Mouse (Mus musculus): ENCODE results near the gene Atp13a2. TPM values are rescaled to one million over a fixed set of nuclear protein-coding genes. Genes with fewer than 3 reads are reported as not detected.

Gene Atp13a2
- polyA plus RNA-seq, 1 experiment from 2014 or later = 42.7 TPM

DNA sequence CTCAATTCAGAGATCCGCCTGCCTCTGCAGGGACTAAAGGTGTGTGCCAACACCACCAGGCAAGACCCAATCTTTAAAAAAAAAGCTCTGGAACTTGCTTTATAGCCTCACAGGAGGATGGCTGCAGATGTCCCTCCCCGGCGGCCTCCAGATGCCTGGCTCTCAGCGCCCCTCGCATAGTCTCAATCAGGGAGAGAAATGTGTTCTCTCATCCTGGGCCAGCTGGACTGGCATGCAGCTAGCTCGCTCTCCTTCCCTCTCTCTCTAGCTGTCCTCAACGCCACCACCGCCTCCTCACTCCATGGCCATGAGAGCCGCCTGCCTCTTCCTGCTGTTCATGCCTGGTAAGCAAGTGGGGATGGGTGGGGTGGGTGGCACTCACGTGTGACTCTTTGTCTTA lies 25.9 kb downstream of the Atp13a2 start:
- Histone ChIP-seq H3K27me3 (replicated peaks; ENCODE audit: control insufficient read depth, insufficient read depth, low read length) (peaks cover 16% of the 10 kb centered on the region), H3K4me2 (no peak overlapping the region), H3K36me3 (ENCODE audit: control insufficient read depth, insufficient read depth, low read length) (peaks cover 2% of the 10 kb centered on the region; the same call in 1 of the 2 replicates), H3K4me1 (replicated peaks; ENCODE audit: control insufficient read depth, insufficient read depth, low read length) (peaks cover 16% of the 10 kb centered on the region), H3K27ac (ENCODE audit: low read depth, low read length) (no peak overlapping the region), H3K4me3 (ENCODE audit: low read depth, low read length) (no peak overlapping the region), H3K9ac (ENCODE audit: low read depth, low read length) (no peak overlapping the region), H3K9me3 (ENCODE audit: control insufficient read depth, low read length) (no peaks in the 10 kb centered on the region)
- 78% methylated on average over 10 of the region's 10 CpGs for WGBS
- no peak for ATAC-seq (replicated peaks; ENCODE audit: low FRiP score)
- DNase-seq (ENCODE audit: low spot score) = no peak

DNA sequence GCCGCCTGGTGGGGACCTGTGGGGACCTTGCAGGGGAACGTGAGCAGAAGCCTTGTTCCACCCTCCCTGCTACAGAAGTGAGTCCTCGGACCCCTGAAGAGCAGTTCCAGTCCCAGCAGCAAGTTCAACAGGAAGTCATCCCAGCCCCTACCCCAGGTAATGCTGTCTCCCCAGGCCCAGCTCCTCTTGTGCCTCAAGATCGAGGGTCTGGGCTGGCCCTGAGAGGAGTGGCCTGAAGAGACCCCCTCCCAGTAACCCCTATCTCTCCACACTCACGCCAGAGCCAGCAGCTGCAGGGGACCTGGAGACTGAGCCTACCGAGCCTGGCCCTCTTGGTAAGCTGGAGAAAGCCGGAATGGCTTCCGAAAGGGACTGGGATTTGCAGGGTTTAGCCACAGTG lies 27.4 kb downstream of the Atp13a2 start:
- 64% methylated on average over 8 of the region's 8 CpGs for WGBS
- no peak overlapping the region for H3K4me3 ChIP-seq (ENCODE audit: low read depth, low read length)
- peaks cover 2% of the 10 kb centered on the region; the same call in 1 of the 2 replicates for H3K36me3 ChIP-seq (ENCODE audit: control insufficient read depth, insufficient read depth, low read length)
- peaks cover 16% of the 10 kb centered on the region for H3K27me3 ChIP-seq (replicated peaks; ENCODE audit: control insufficient read depth, insufficient read depth, low read length)
- H3K4me2 ChIP-seq = no peak overlapping the region
- H3K9me3 ChIP-seq (ENCODE audit: control insufficient read depth, low read length) = no peaks in the 10 kb centered on the region
- DNase-seq (ENCODE audit: low spot score) = no peak
- ATAC-seq (replicated peaks; ENCODE audit: low FRiP score) = no peak
- H3K4me1 ChIP-seq (replicated peaks; ENCODE audit: control insufficient read depth, insufficient read depth, low read length) = peaks cover 7% of the 10 kb centered on the region
- no peak overlapping the region for H3K9ac ChIP-seq (ENCODE audit: low read depth, low read length)
- H3K27ac ChIP-seq (ENCODE audit: low read depth, low read length) = no peak overlapping the region

DNA sequence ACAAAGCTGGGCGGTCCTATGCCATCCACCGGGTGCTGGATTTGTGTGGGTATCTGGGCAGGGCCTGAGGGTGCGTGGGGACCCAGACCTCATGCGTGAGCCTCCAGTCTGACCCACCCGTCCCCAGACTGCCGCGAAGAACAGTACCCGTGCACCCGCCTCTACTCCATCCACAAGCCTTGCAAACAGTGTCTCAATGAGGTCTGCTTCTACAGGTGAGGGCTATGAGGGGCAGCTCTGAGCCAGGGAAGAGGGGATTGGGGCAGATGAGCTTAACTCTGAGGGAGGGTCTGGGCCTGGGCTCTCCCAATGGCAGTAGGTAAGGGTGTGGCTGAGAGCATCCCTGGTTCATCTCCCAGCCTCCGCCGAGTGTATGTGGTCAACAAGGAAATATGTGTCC lies 28.2 kb downstream of the Atp13a2 start:
- Histone ChIP-seq H3K9ac (ENCODE audit: low read depth, low read length) (no peak overlapping the region), H3K27me3 (replicated peaks; ENCODE audit: control insufficient read depth, insufficient read depth, low read length) (peaks cover 15% of the 10 kb centered on the region), H3K4me3 (ENCODE audit: low read depth, low read length) (no peak overlapping the region), H3K9me3 (ENCODE audit: control insufficient read depth, low read length) (no peaks in the 10 kb centered on the region), H3K36me3 (ENCODE audit: control insufficient read depth, insufficient read depth, low read length) (peaks cover 2% of the 10 kb centered on the region; the same call in 1 of the 2 replicates), H3K4me2 (no peak overlapping the region), H3K4me1 (replicated peaks; ENCODE audit: control insufficient read depth, insufficient read depth, low read length) (peaks cover 7% of the 10 kb centered on the region), H3K27ac (ENCODE audit: low read depth, low read length) (no peak overlapping the region)
- ATAC-seq (replicated peaks; ENCODE audit: low FRiP score) (no peak), DNase-seq (ENCODE audit: low spot score) (no peak)
- 87% methylated on average over 11 of the region's 11 CpGs for WGBS

DNA sequence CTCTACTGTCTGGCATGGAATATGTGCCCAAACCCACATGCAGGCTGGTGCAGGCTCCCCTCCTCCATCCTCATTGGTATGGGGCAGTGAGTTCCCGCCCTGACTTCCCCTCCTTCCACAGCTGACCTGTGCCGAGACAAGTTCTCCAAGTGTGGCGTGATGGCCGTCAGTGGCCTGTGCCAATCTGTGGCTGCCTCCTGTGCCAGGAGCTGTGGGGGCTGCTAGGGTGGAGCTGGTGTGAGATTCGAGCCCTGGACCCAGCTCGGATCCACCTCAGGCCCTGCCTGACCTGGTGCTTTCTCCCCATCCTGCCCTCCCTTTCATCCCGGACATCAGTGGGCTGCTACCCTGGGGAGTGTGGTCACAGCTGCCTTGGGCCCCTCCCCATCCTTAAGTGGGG lies 28.7 kb downstream of the Atp13a2 start:
- WGBS = 66% methylated on average over 7 of the region's 7 CpGs
- Histone ChIP-seq H3K4me3 (ENCODE audit: low read depth, low read length) (no peak overlapping the region), H3K4me1 (replicated peaks; ENCODE audit: control insufficient read depth, insufficient read depth, low read length) (0 out of 2 replicates have a peak, but pooled peaks cover 3% of the 10 kb centered on the region), H3K27me3 (replicated peaks; ENCODE audit: control insufficient read depth, insufficient read depth, low read length) (peaks cover 11% of the 10 kb centered on the region), H3K4me2 (no peak overlapping the region), H3K9me3 (ENCODE audit: control insufficient read depth, low read length) (no peaks in the 10 kb centered on the region), H3K9ac (ENCODE audit: low read depth, low read length) (no peak overlapping the region), H3K27ac (ENCODE audit: low read depth, low read length) (no peak overlapping the region), H3K36me3 (ENCODE audit: control insufficient read depth, insufficient read depth, low read length) (peaks cover 2% of the 10 kb centered on the region; the same call in 1 of the 2 replicates)
- ATAC-seq (replicated peaks; ENCODE audit: low FRiP score) (no peak), DNase-seq (ENCODE audit: low spot score) (no peak)

DNA sequence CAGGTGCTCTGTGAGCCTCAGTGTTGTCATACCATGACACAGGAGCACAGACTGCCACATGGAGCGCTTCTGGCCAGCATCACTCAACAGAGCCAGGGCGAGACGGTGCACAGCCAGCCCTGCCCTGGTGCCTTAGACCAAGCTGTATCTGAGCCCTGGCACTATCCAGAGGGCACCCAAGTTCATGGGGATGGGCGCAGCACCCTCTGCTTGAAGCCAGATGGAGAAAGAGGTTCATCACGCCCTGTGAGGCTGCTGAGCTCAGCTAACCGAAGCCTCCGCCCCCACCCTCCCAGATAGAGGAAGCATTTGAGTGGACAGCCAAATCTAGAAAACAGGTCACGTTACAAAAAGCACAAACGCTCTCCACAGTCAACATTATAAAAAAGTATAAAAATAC lies 29.6 kb downstream of the Atp13a2 start:
- DNase-seq (ENCODE audit: low spot score) = no peak
- no peak for ATAC-seq (replicated peaks; ENCODE audit: low FRiP score)
- Histone ChIP-seq H3K4me3 (ENCODE audit: low read depth, low read length) (no peak overlapping the region), H3K4me2 (no peak overlapping the region), H3K27me3 (replicated peaks; ENCODE audit: control insufficient read depth, insufficient read depth, low read length) (peaks cover 5% of the 10 kb centered on the region), H3K4me1 (replicated peaks; ENCODE audit: control insufficient read depth, insufficient read depth, low read length) (peaks cover 5% of the 10 kb centered on the region), H3K9ac (ENCODE audit: low read depth, low read length) (no peak overlapping the region), H3K9me3 (ENCODE audit: control insufficient read depth, low read length) (no peaks in the 10 kb centered on the region), H3K27ac (ENCODE audit: low read depth, low read length) (no peak overlapping the region), H3K36me3 (ENCODE audit: control insufficient read depth, insufficient read depth, low read length) (peaks cover 2% of the 10 kb centered on the region; the same call in 1 of the 2 replicates)
- 75% methylated on average over 9 of the region's 9 CpGs for WGBS

DNA sequence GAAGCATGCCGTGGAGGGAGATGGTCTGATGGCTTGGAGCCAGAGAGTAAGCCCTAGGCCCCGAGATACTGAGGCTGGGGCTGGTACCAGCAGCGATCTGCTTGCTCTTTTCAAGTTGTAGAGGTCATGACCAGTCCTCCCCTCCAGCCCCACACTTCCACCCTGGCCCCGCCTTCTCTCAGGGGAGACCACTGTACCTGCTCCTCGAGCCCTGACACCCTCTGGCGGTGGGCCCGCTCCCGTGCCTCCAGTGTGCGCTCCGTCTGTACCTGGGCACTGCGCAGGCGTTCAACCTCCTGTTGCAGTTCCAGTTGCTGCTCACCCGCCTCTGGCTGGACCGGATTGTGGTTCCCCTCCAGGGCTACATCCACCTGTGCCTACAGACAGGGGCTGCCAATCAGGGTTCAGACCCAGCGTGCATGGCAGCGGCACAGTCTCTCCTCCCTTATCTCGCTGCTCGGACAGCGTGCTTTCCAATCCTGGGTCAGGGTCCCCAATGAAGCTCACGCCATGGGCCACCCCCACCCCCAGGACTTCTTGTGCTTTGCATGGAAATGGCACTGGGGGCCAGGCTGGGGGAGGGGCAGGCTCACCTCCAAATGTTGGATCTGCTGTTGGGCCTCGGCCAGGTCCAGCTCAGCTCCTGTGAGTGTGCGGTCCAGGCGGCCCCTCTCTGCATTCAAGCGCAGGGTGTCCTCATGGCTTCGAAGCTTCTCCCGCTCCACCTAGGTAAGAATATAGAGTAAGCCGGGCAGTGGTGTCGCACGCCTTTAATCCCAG lies 31.2 kb downstream of the Atp13a2 start:
- no peaks in the 10 kb centered on the region; the same call in 1 of the 2 replicates for H3K27me3 ChIP-seq (replicated peaks; ENCODE audit: control insufficient read depth, insufficient read depth, low read length)
- H3K9me3 ChIP-seq (ENCODE audit: control insufficient read depth, low read length) = no peaks in the 10 kb centered on the region
- no peak overlapping the region for H3K4me3 ChIP-seq (ENCODE audit: low read depth, low read length)
- ATAC-seq (replicated peaks; ENCODE audit: low FRiP score) = no peak
- H3K4me1 ChIP-seq (replicated peaks; ENCODE audit: control insufficient read depth, insufficient read depth, low read length) = peaks cover 6% of the 10 kb centered on the region
- H3K9ac ChIP-seq (ENCODE audit: low read depth, low read length) = no peak overlapping the region
- no peak overlapping the region for H3K4me2 ChIP-seq
- DNase-seq (ENCODE audit: low spot score) = no peak
- 81% methylated on average over 29 of the region's 29 CpGs for WGBS
- peaks cover 2% of the 10 kb centered on the region; the same call in 1 of the 2 replicates for H3K36me3 ChIP-seq (ENCODE audit: control insufficient read depth, insufficient read depth, low read length)
- no peak overlapping the region for H3K27ac ChIP-seq (ENCODE audit: low read depth, low read length)

DNA sequence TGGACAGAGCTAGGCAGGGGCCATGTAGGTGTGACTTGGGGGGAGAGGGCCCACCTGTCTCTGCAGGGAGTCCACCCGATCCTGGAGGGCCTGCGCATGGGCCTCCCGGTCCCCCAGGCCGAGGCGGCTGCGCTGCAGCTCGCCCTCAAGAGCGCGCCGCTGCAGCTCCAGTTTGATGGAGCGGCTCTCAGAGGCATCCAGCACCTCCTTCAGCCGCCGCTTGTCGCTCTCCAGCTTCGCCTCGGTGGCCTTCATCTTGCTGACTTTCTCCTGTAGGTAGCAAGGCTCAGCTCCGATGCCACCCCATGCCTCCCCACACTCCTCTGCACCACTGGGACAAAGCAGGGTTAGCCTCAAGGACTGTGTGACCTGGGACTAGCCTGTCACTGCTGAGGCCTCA lies 33.5 kb downstream of the Atp13a2 start:
- Histone ChIP-seq H3K4me2 (no peak overlapping the region), H3K36me3 (ENCODE audit: control insufficient read depth, insufficient read depth, low read length) (peaks cover 4% of the 10 kb centered on the region; the same call in 1 of the 2 replicates), H3K27ac (ENCODE audit: low read depth, low read length) (peak overlapping the region; percentile 74; the same call in 1 of the 2 replicates), H3K4me3 (ENCODE audit: low read depth, low read length) (no peak overlapping the region), H3K27me3 (replicated peaks; ENCODE audit: control insufficient read depth, insufficient read depth, low read length) (no peaks in the 10 kb centered on the region), H3K9ac (ENCODE audit: low read depth, low read length) (no peak overlapping the region), H3K9me3 (ENCODE audit: control insufficient read depth, low read length) (no peaks in the 10 kb centered on the region), H3K4me1 (replicated peaks; ENCODE audit: control insufficient read depth, insufficient read depth, low read length) (peaks cover 6% of the 10 kb centered on the region)
- whole genome bisulfite sequencing = 88% methylated on average over 17 of the region's 17 CpGs
- no peak for ATAC-seq (replicated peaks; ENCODE audit: low FRiP score)
- DNase-seq (ENCODE audit: low spot score) = no peak

DNA sequence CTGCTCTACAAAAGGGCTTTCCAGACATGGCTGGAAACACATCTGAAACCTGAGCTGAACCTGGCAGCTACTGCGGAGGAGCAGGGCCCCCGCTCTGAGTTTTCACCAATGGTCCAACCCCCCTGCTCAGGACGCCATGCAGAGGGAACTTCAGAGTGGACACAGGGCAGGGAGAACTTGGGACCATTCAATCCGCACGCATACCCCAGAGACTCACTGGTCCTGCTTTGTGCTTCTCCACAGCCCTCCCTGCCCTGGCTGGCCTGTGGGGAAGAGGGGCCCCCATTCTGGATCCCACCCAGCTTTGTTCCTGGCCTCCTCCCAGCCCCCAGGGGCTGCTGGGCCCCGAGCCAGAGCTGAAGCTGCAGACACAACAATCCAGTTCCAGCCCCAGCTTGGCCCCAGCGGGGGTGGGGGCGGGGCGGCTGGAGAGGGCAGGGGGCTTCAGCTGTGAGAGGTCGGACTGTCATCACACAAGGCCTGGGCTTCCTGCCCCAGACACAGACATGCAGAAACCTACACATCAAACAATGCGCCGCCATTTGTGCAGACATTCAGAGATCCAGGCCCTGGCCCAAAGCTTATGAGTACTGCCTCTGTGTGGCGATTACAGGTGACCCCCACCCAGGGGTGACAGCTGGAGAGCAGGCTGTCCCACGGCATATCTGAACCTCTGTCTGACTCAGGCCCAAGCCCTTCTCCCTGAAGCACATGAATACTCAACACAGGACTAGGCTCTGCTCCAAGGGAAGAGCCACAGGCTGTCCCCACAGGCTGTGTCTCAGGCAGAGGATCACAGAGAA lies 34.3 kb downstream of the Atp13a2 start:
- 64% methylated on average over 14 of the region's 14 CpGs for WGBS
- Histone ChIP-seq H3K4me2 (no peak overlapping the region), H3K9ac (ENCODE audit: low read depth, low read length) (no peak overlapping the region), H3K4me3 (ENCODE audit: low read depth, low read length) (no peak overlapping the region), H3K27me3 (replicated peaks; ENCODE audit: control insufficient read depth, insufficient read depth, low read length) (no peaks in the 10 kb centered on the region), H3K9me3 (ENCODE audit: control insufficient read depth, low read length) (no peaks in the 10 kb centered on the region), H3K36me3 (ENCODE audit: control insufficient read depth, insufficient read depth, low read length) (peaks cover 4% of the 10 kb centered on the region; the same call in 1 of the 2 replicates), H3K27ac (ENCODE audit: low read depth, low read length) (peak overlapping the region; percentile 74; the same call in 1 of the 2 replicates), H3K4me1 (replicated peaks; ENCODE audit: control insufficient read depth, insufficient read depth, low read length) (peaks cover 6% of the 10 kb centered on the region)
- ATAC-seq (replicated peaks; ENCODE audit: low FRiP score) (peak; percentile 26; the same call in 1 of the 2 replicates), DNase-seq (ENCODE audit: low spot score) (peak; percentile 56)
